Mouse (Mus musculus) left cerebral cortex, postnatal 10 days (tissue): ENCODE results near the gene Krt88. TPM values are rescaled to one million over a fixed set of nuclear protein-coding genes. Genes with fewer than 3 reads are reported as not detected.

Experiments used
- DNase-seq, 2 experiments: peaks; one replicate each; pipeline ENCODE4 v3.0.0; 2021 to 2022; ENCODE audit warnings: low spot score in 2 of 2, mixed read lengths in 1 of 2; ENCODE audit errors: extremely low spot score in 1 of 2
- intact Hi-C: fragments of 180-260 bp; cut with DNase I; formaldehyde crosslinking; loops from one replicate; pipeline ENCODE4 v1.15.1; 2025
- total RNA-seq, 2 experiments: library from RNA; stranded (reverse); gene quantifications; 2 replicates each; pipeline ENCODE4 v1.2.3; 2021

Gene Krt88
- total RNA-seq, 2 experiments from 2014 or later, result not detected

GRCm38 (mm10) chr15:101463651-101464050 lies 16.1 kb downstream of the Krt88 start, which contains the start of gene Krt81:
TSS of gene Krt81 (minus strand) at chr15:101463751.
- intact Hi-C loops, result no loop called here
- no peak for DNase-seq

- intact Hi-C loops, result no loop called here
- DNase-seq, result no peak
These were observed 21.5 kb downstream of the Krt88 start for GRCm38 (mm10) chr15:101469093-101469492.

DNA sequence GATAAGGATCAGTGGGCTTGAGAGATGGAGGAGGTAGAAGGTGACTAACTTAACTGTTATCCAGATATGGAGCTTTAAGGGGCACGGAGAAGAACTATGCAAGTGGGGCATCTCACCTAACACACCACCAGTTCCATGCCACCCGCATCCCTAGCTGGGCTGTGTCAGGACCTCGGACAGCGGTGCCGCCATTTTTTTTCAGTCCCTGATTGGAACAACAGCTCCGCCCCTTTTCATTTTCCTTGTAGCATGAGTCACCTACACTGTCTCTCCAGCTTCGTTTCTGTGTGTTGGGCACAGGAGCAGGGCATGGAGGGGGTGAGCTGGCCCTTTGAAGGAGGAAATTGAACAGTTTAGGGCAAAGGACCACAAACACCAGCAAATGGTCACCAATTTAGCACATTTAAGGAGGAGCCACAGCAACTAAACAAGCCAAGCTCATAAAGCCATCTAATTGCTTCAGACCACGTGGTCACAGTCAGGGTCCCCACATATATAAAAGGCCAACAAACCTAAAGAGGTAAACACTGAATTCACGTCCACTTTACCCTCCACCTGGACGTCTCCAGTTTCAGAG lies 25.5 kb downstream of the Krt88 start, which contains the start of gene Krt86:
Krt86 (plus strand) TSS at position 527 of the 577 bp plus-strand sequence.
- DNase-seq, result no peak
- intact Hi-C loops, result no loop called here

- DNase-seq, result peak; percentile 7 to 74
- intact Hi-C loops, result no loop called here
These were observed 31.6 kb downstream of the Krt88 start for GRCm38 (mm10) chr15:101479007-101479665.

DNA sequence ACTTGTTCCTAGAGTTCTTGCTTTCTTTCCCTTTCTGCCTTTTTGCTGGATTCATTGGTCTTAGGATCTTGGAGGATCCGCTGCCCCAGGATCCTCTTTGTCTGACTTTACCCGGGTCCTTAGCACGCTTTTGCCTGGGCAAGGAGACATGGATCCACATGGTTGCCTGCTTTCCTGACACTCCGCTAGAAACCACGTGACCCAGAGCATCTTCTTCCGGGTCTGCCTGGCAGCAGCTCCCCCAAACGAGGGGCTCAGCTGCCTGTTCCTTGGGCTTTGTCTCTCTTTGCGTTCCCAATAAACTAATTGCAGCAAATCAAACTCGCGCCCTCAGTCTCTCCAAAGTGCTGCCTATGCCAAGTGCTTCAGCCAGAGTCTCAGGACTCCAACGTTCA lies 32.1 kb downstream of the Krt88 start:
- intact Hi-C loops, result no loop called here
- DNase-seq, result no peak

DNA sequence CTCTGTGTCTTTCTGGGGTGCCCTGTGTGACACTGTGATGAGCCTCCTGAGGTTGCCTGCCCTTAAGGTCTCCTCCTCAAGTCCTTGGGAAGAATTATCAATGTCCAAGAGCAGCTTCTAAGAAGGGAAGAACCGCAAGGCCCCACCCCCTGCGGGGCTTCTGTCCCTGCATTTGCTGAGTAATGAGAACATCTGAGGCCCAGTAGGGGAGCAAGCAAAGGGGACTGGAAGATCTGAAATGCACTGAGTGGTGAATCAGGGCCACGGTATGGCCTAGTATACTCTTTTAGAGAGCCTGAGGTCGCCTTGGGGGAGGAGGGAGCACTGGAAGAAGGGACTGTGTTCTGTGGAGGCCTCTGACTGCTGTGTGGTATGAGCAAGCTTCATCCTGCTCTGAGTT lies 34.5 kb downstream of the Krt88 start:
- intact Hi-C loops, result no loop called here
- DNase-seq, result no peak

DNA sequence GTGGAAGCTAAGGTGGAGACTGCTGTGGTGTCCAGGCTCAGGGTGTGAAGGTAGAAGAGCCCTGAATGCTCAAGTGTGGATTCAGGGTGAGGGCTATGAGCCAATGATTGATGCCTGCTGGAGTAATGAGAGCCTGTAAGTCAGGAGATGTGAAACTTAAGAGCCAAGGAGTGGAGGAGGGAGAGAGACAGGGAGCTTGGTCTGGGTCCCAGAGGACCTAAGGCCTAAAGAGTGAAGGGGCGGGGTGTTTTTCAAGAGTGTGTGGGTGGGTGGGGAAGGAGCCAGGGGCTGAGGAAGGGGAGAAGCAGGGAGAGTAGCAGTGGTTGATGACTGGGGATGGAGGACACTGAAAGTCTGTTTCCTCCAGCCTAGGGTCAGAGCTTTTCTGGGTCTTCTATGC lies 36.1 kb downstream of the Krt88 start:
- DNase-seq, result no peak
- intact Hi-C loops, result no loop called here

DNA sequence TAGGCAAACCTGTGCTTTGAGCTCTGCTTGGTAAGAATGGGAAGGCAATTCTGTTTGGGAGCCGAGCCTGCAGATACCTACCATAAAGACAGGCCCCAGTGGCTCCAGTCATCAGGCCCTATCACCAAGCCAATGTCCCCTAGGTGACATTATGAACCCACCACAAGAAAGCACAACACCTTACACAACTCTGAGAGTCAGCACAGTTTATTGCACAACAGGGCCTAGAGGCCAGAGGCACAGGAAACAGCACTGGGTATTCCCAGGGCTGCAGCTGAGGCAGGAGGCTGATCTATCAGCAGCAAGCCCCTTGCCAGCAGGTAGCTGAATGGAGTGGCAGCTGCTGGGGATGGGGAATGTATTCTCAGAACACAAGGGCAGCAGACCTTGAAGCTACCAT lies 37.4 kb downstream of the Krt88 start:
- no peak for DNase-seq
- intact Hi-C loops, result no loop called here

DNA sequence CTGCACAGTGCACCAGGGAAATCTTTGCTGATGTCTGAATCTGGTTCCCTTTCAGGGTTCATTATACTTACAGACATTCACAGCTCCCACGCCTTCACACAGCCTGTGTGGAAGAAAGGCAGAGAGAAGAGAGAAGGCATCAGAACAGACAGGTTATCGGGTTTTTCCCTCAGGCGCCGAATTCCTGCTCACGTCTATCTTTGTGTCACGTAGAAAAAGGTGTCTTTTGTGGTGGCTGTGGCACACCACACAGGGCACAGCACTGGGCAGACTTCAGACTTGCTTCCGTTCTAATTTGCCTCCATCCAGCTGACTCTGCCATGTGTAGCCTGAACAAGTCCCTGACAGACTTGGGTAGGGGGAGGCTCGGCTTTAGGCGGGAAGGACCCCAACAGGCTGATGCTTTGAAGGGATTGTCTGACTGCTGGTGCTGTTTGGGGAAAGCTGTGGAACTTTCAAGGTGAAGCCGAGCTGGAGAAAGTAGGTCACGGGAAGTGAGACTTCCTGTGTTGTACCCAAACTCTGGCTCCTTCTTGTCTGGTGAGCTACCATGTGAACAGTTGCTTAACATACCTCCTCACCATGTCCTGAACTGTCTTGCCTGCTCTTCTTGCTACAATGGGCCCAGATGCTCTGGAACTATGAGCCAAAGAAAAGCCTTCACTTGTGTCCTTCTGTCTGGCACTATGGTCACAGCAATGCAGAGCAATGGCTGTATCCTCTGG lies 38.5 kb downstream of the Krt88 start:
- intact Hi-C loops, result no loop called here
- no peak for DNase-seq

DNA sequence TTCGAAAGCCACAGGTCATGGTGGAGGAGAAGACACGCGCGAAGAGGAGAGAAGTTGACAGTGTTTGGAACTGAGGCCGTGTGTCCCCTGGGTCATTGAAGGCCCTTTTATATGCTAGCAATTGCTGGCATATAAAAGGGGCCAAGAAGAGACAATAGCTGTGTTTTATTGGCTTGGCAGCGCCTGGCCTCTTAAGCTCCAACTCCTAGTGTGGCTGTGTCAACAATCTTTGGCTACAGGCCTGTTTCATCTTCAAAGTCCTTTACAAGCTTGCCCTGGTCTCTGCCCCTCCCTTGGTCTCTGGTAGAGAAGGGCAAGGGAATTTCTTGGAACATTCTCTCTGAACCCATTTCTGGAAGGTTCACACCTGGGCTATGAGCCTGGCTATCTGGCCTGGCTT lies 43.9 kb downstream of the Krt88 start, which contains the start of gene Krt83:
Krt83 (minus strand) TSS at position 82 of the 400 bp plus-strand sequence.
- intact Hi-C loops, result no loop called here
- DNase-seq, result no peak

DNA sequence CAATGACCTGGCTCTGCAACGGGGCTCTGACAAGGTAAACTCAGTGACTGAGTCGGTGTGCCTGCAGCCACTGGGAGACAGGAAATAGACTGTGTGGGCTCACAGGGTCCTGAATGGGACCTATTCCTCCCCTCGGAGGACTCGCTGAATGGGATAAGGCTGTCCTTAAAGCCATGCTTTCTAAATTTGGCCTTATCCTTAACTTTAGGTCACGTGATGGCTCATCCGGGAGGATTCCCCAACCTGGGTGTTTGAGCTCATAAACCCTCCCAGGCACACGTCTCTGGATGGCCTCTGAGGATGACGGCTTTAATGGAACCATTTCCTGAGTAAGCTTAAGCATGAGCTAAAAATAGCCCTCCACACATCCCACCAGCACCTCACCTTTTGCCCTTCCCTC lies 45.2 kb downstream of the Krt88 start:
- intact Hi-C loops, result no loop called here
- DNase-seq, result no peak

- DNase-seq, result no peak
- intact Hi-C loops, result no loop called here
These were observed 46.2 kb downstream of the Krt88 start for GRCm38 (mm10) chr15:101493713-101494112.

- intact Hi-C loops, result no loop called here
- no peak for DNase-seq
These were observed 46.7 kb downstream of the Krt88 start for GRCm38 (mm10) chr15:101494203-101494602.

DNA sequence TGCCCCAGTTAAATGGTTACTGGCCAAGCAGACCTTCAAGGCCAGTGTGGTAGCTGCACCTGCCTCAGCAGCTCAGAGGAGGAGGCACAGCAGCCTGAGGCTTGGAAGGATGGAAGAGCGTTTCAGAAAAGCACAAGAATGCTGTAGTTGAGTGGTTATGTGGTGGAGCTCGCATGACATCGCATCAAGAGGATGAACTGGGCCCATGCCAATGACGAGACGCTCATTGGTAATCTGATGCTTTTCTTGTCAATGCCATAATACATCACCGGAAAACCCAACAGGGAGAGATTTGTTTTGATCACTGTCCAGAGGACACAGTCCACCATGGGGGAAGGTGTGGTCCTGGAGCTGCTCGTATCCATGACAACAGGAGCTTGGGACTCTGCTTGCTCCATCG lies 47.7 kb downstream of the Krt88 start:
- intact Hi-C loops, result no loop called here
- no peak for DNase-seq

DNA sequence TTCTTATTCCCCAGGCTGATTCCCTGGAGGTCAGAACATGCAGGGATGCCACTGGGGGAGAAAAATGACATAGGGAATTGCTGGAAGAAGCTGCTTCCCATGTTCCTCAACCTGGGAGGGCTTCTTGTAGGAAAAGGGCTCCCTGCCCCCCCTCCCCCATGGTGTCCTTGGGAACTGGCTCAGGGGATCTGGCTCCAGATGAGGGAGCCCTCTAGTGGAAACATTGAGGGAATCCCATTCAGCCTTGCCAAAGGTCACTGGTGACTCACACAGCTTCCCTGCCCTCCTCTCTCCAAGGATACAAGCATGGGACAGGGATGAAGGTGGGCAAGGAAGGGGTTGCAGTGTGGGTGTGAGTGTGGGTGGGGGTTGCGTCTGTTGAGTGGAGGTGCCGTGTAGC lies 49.6 kb downstream of the Krt88 start:
- DNase-seq, result no peak
- intact Hi-C loops, result no loop called here

Other genes starting within 250 kb of the Krt88 start
- 10 to 100 TPM; 30.9 to 34.2 TPM for gene Grasp, start 223.6 kb upstream of the Krt88 start, total RNA-seq
- 10 to 100 TPM; 36.8 to 40.3 TPM for gene Nr4a1, start 193.5 kb upstream of the Krt88 start, total RNA-seq
- gene Atg101, start 163.5 kb upstream of the Krt88 start, total RNA-seq, result 10 to 100 TPM; 38.8 to 41.9 TPM
- under 1 TPM in 1 of 2 experiments, not detected in 1; 0.30 TPM for gene 6030408B16Rik, start 154.5 kb upstream of the Krt88 start, total RNA-seq
- under 1 TPM; 0.54 to 0.81 TPM for gene Krt80, start 77.6 kb upstream of the Krt88 start, total RNA-seq
- gene Krt7, start 36.7 kb upstream of the Krt88 start, total RNA-seq, result not detected
- gene Krt87, start 8.9 kb upstream of the Krt88 start, total RNA-seq, result under 1 TPM; 0.30 to 0.34 TPM
- not detected for gene Krt81, start 16.0 kb downstream of the Krt88 start, total RNA-seq
- not detected for gene Krt86, start 25.7 kb downstream of the Krt88 start, total RNA-seq
- not detected for gene Krt83, start 43.8 kb downstream of the Krt88 start, total RNA-seq
- gene Gm49425, start 69.5 kb downstream of the Krt88 start, total RNA-seq, result not detected
- gene Krt84, start 85.1 kb downstream of the Krt88 start, total RNA-seq, result not detected
- not detected for gene Krt82, start 102.9 kb downstream of the Krt88 start, total RNA-seq
- gene Krt90, start 115.2 kb downstream of the Krt88 start, total RNA-seq, result not detected
- gene Krt75, start 126.2 kb downstream of the Krt88 start, total RNA-seq, result not detected
- gene Gm5414, start 180.4 kb downstream of the Krt88 start, total RNA-seq, result not detected
- gene Gm5478, start 199.6 kb downstream of the Krt88 start, total RNA-seq, result not detected
- gene Krt6b, start 232.5 kb downstream of the Krt88 start, total RNA-seq, result not detected
- gene Krt6a, start 246.6 kb downstream of the Krt88 start, total RNA-seq, result not detected